Mouse (Mus musculus) thymus, postnatal 25 days (tissue): ENCODE results near the gene Oosp1.

Experiments used
- DNase-seq: peaks from one replicate; pipeline ENCODE4 v3.0.0; 2022

Gene Oosp1

GRCm38 (mm10) chr19:11690839-11691238 is at the start of gene Oosp1:
TSS of gene Oosp1 (minus strand) at chr19:11691150.
- DNase-seq: peak; percentile 3

GRCm38 (mm10) chr19:11736455-11736854 is 45.5 kb upstream of the Oosp1 start:
- DNase-seq: no peak

- no peak for DNase-seq
These were observed 39.3 kb upstream of the Oosp1 start for GRCm38 (mm10) chr19:11730278-11730677.

- DNase-seq: no peak
These were observed 36.4 kb upstream of the Oosp1 start for GRCm38 (mm10) chr19:11727304-11727703.

- DNase-seq: no peak
These were observed 35.0 kb upstream of the Oosp1 start for GRCm38 (mm10) chr19:11725915-11726314.

- no peak for DNase-seq
These were observed 33.3 kb upstream of the Oosp1 start for GRCm38 (mm10) chr19:11724275-11724674.

- DNase-seq: no peak
These were observed 32.9 kb upstream of the Oosp1 start for GRCm38 (mm10) chr19:11723870-11724269.

GRCm38 (mm10) chr19:11720071-11720470 is 29.1 kb upstream of the Oosp1 start:
- no peak for DNase-seq

GRCm38 (mm10) chr19:11712451-11712850 is 21.5 kb upstream of the Oosp1 start:
- DNase-seq: no peak

- DNase-seq: no peak
These were observed 7.4 kb upstream of the Oosp1 start for GRCm38 (mm10) chr19:11698342-11698741.

GRCm38 (mm10) chr19:11696755-11697154 is 5.8 kb upstream of the Oosp1 start, which contains the start of gene Oosp3:
TSS of gene Oosp3 (plus strand) at chr19:11697055.
- no peak for DNase-seq

GRCm38 (mm10) chr19:11691454-11691853 is 504 bp upstream of the Oosp1 start:
- no peak for DNase-seq

- no peak for DNase-seq
These were observed 29.4 kb downstream of the Oosp1 start for GRCm38 (mm10) chr19:11661562-11661961.

GRCm38 (mm10) chr19:11660459-11660858 is 30.5 kb downstream of the Oosp1 start, which contains the start of gene Oosp2:
TSS of gene Oosp2 (minus strand) at chr19:11660559.
- no peak for DNase-seq

- no peak for DNase-seq
These were observed 31.8 kb downstream of the Oosp1 start for GRCm38 (mm10) chr19:11659142-11659541.

- DNase-seq: no peak
These were observed 41.4 kb downstream of the Oosp1 start for GRCm38 (mm10) chr19:11649564-11649963.

- no peak for DNase-seq
These were observed 44.8 kb downstream of the Oosp1 start for GRCm38 (mm10) chr19:11646166-11646565.

- DNase-seq: no peak
These were observed 50.2 kb downstream of the Oosp1 start, which contains the start of gene Ms4a3 for GRCm38 (mm10) chr19:11640732-11641131. TSS of gene Ms4a3 (minus strand) at chr19:11640851.

- no peak for DNase-seq
These were observed 51.9 kb downstream of the Oosp1 start for GRCm38 (mm10) chr19:11639038-11639437.

- no peak for DNase-seq
These were observed 55.4 kb downstream of the Oosp1 start for GRCm38 (mm10) chr19:11635572-11635971.

- no peak for DNase-seq
These were observed 56.6 kb downstream of the Oosp1 start for GRCm38 (mm10) chr19:11634330-11634729.

GRCm38 (mm10) chr19:11633732-11634131 is 57.2 kb downstream of the Oosp1 start:
- no peak for DNase-seq

- no peak for DNase-seq
These were observed 65.7 kb downstream of the Oosp1 start for GRCm38 (mm10) chr19:11625231-11625630.

GRCm38 (mm10) chr19:11624800-11625199 is 66.2 kb downstream of the Oosp1 start:
- no peak for DNase-seq

- no peak for DNase-seq
These were observed 67.4 kb downstream of the Oosp1 start, which contains the start of gene Ms4a2 for GRCm38 (mm10) chr19:11623551-11623950. TSS of gene Ms4a2 (minus strand) at chr19:11623719.
